Mouse (Mus musculus): Measurements from ENCODE around the gene Prkcb.

GRCm38 (mm10) chr7:122597313-122597712, 308.8 kb downstream of the Prkcb start:
- TF ChIP-seq CTCF (IDR thresholded peaks at IDR 0.05) (no peak), EP300 (IDR thresholded peaks at IDR 0.05; ENCODE audit: insufficient read depth, low read depth, low read length) (no peak)

All from heart, adult 2 months (tissue).